Mouse (Mus musculus) lung, postnatal 0 days (tissue): ENCODE results near the gene Stpg4. TPM values are rescaled to one million over a fixed set of nuclear protein-coding genes. Genes with fewer than 3 reads are reported as not detected.

ENCODE experiments used
- ATAC-seq: fragments of 200-750 bp; cut with Nextera tagmentation; 2 replicates; pipeline ENCODE4 v1.8.0; 2017; ENCODE audit warnings: moderate library complexity
- DNase-seq: peaks from one replicate; pipeline ENCODE4 v3.0.0-alpha.2; 2016; ENCODE audit warnings: low spot score
- H3K27ac ChIP-seq: fragments of 300-500 bp; sonication (generic); 2 replicates; pipeline ENCODE4 v1.5.1; 2014; ENCODE audit warnings: antibody characterized with exemption, mild to moderate bottlenecking, low read length, mixed read lengths
- H3K27me3 ChIP-seq: fragments of 300-500 bp; sonication (generic); replicated peaks from 2 replicates; pipeline ENCODE4 v1.6.1; 2014; ENCODE audit warnings: low read length, mixed read lengths; ENCODE audit not compliant: insufficient read depth
- H3K36me3 ChIP-seq: fragments of 300-500 bp; sonication (generic); 2 replicates; pipeline ENCODE4 v1.6.1; 2014; ENCODE audit warnings: low read length, mixed read lengths; ENCODE audit not compliant: insufficient read depth
- H3K4me1 ChIP-seq: fragments of 300-500 bp; sonication (generic); 2 replicates; pipeline ENCODE4 v1.6.1; 2014; ENCODE audit warnings: antibody characterized with exemption, low read depth, low read length, mixed read lengths; ENCODE audit not compliant: insufficient read depth
- H3K4me2 ChIP-seq: fragments of 300-500 bp; sonication (generic); replicated peaks from 2 replicates; pipeline ENCODE4 v1.6.1; 2014; ENCODE audit warnings: low read depth, mild to moderate bottlenecking, low read length, moderate library complexity, mixed read lengths
- H3K4me3 ChIP-seq: fragments of 300-500 bp; sonication (generic); 2 replicates; pipeline ENCODE4 v1.5.1; 2014; ENCODE audit warnings: low read depth, low read length
- H3K9ac ChIP-seq: fragments of 300-500 bp; sonication (generic); replicated peaks from 2 replicates; pipeline ENCODE4 v1.6.1; 2014; ENCODE audit warnings: low read depth, mild to moderate bottlenecking
- H3K9me3 ChIP-seq: fragments of 300-500 bp; sonication (generic); 2 replicates; pipeline ENCODE4 v1.6.1; 2016; ENCODE audit warnings: low read length, mixed read lengths
- CTCF ChIP-seq: IDR thresholded peaks from 2 replicates; pipeline ENCODE4 v1.5.1; 2016; ENCODE audit warnings: antibody characterized with exemption, mild to moderate bottlenecking
- EP300 ChIP-seq: IDR thresholded peaks from 2 replicates; pipeline ENCODE4 v1.6.1; 2016; ENCODE audit warnings: antibody characterized with exemption, mild to moderate bottlenecking, control low read depth
- WGBS: fragments of 180-500 bp; shearing (Covaris S2); extraction: QIAGEN DNeasy Blood & Tissue Kit; methylation state at CpG from one replicate; pipeline ENCODE4 v1.1.7; 2014; 5-methylcytosine and 5-hydroxymethylcytosine counted together
- polyA plus RNA-seq: library from polyadenylated mRNA; unstranded; fragments of >200 nt; fragmentation: Nextera tagmentation; extraction: Ambion mirVana; gene quantifications from 2 replicates; pipeline ENCODE4 v1.2.1, GENCODE M21; 2015

Gene Stpg4
- polyA plus RNA-seq, result not detected in 2 replicates

DNA sequence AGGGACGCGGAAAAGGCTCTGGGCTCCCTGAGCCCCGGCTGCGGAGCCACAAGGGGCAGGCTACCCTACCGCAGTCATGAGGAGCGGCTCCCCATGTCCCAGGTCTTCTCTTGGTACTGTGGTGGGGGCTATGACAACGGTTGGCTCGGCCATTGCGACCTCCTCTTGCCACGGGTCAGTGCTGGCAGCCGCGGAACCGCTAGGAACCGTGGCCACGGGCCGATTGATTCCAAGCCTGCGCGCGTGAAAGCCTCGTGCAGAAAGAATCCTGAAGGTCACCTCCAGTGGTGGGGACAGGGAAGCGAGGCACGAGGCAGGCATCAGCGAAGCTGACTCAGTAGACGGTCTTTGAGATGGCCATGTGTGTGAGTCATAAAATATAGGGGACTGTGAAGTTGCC is at the start of gene Stpg4:
Stpg4 (minus strand) TSS at position 231 of the 400 bp plus-strand sequence.
- H3K4me2 ChIP-seq, result no peak within 1 kb of the TSS
- no peak within 1 kb of the TSS for H3K27ac ChIP-seq
- H3K27me3 ChIP-seq, result no peaks in the 10 kb centered on the region
- H3K9ac ChIP-seq, result no peak within 1 kb of the TSS
- H3K4me1 ChIP-seq, result no peaks in the 10 kb centered on the region
- TF ChIP-seq EP300 (no peak), CTCF (peak; percentile 16; the same call in 1 of the 2 replicates)
- ATAC-seq, result peak; percentile 19; the same call in 1 of the 2 replicates
- WGBS, result 57% methylated on average over 24 of the region's 24 CpGs
- DNase-seq, result no peak
- H3K4me3 ChIP-seq, result no peak within 1 kb of the TSS
- peaks cover 4% of the 10 kb centered on the region; the same call in 1 of the 2 replicates for H3K36me3 ChIP-seq
- H3K9me3 ChIP-seq, result no peaks in the 10 kb centered on the region

DNA sequence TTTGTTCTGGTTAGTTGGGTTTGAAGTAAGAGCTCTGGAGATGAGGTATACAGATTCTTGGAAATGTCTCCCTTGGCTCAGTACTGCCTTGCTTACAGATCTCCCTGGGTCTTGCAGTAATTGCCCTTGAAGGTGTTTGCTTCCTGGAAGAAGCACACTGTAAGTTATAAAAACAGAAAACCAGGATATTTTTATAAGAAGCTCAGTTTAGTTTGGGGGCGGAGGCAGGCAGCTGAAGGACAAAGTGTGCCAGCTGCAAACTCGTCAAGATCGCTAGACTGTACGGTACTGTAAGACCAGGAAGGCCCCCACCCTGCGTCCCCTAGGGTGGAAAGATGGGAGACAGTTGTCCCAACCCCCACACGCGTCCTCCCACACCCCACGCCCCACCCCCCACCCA is 47.8 kb upstream of the Stpg4 start:
- H3K4me1 ChIP-seq, result peaks cover 21% of the 10 kb centered on the region
- H3K27ac ChIP-seq, result 0 out of 2 replicates have a peak overlapping the region, but pooled peaks have one; percentile 9
- H3K9ac ChIP-seq, result no peak overlapping the region
- no peak overlapping the region for H3K4me3 ChIP-seq
- no peak overlapping the region for H3K4me2 ChIP-seq
- no peaks in the 10 kb centered on the region for H3K27me3 ChIP-seq
- DNase-seq, result peak; percentile 31
- H3K36me3 ChIP-seq, result no peaks in the 10 kb centered on the region
- TF ChIP-seq EP300 (peak; percentile 62; the same call in 1 of the 2 replicates), CTCF (no peak)
- WGBS, result 16% methylated on average over 8 of the region's 8 CpGs
- H3K9me3 ChIP-seq, result no peaks in the 10 kb centered on the region
- no peak for ATAC-seq

DNA sequence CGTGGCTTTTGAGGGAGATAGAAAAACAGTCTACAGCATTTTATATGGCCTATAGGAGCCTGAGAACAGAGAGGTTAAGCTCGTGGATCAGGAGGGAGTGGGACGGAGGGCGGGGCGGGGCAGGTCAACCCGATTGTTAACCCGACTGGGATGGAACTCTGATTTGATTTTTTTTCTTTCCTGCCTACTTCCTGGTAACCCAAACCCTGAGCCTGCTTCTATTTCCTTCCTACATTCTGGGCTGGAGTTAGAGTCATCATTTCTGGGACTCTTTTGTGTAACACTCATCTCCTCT is 46.9 kb upstream of the Stpg4 start:
- H3K4me3 ChIP-seq, result peak overlapping the region; percentile 27
- no peak for DNase-seq
- no peaks in the 10 kb centered on the region for H3K36me3 ChIP-seq
- TF ChIP-seq EP300 (no peak), CTCF (no peak)
- H3K4me2 ChIP-seq, result peak overlapping the region; percentile 62
- H3K27ac ChIP-seq, result peak overlapping the region; percentile 89
- H3K9ac ChIP-seq, result peak overlapping the region; percentile 34; the same call in 1 of the 2 replicates
- no peak; the same call in 1 of the 2 replicates for ATAC-seq
- WGBS, result 5% methylated on average over 7 of the region's 7 CpGs
- H3K4me1 ChIP-seq, result peaks cover 21% of the 10 kb centered on the region
- no peaks in the 10 kb centered on the region for H3K9me3 ChIP-seq
- H3K27me3 ChIP-seq, result no peaks in the 10 kb centered on the region

DNA sequence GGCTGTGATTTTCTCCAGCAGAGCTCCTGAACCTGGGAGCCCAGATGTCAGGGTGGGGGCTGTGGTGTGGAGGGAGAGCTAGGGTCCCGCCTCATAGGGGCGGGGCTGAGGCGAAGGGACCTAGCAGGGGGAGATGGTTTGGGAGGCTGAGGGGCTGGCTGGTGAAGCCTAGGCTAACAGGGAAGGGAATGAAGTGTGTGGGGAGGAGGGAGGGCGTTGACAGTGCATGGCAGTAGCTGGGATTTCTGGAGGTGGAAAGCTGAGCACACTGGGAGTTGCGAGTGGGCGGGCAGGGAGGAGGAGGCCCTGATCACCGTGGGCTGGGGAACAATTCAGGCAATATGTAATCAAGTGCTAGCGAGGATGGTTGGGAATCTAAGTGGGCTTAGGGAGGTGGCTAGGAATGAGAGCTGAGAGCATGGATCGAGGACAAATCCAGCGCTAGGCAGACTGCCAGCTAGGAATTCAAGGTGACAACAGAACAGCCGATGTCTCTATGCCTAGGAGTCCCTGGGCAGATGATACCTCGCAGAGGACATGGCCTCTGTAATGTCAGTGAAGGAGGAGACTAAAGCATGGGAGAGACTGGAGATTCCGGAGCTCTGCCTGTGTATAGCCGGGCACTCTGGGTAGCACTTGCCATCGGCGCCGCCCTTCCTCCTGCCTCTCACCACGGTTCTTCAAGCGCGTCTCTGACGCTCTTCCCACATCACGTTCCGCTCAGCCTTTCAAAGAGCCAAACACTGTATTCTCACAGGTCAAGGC is 46.4 kb upstream of the Stpg4 start:
- Histone ChIP-seq H3K9ac (peak overlapping the region; percentile 34; the same call in 1 of the 2 replicates), H3K9me3 (no peaks in the 10 kb centered on the region), H3K27me3 (no peaks in the 10 kb centered on the region), H3K4me3 (peak overlapping the region; percentile 27), H3K4me1 (peaks cover 21% of the 10 kb centered on the region), H3K4me2 (peak overlapping the region; percentile 62), H3K27ac (peak overlapping the region; percentile 89), H3K36me3 (no peaks in the 10 kb centered on the region)
- ATAC-seq, result peak; percentile 75
- under 1% methylated on average over 23 of the region's 23 CpGs for WGBS
- peak; percentile 80 for DNase-seq
- TF ChIP-seq EP300, result peak; percentile 11; the same call in 1 of the 2 replicates
- TF ChIP-seq CTCF, result no peak

DNA sequence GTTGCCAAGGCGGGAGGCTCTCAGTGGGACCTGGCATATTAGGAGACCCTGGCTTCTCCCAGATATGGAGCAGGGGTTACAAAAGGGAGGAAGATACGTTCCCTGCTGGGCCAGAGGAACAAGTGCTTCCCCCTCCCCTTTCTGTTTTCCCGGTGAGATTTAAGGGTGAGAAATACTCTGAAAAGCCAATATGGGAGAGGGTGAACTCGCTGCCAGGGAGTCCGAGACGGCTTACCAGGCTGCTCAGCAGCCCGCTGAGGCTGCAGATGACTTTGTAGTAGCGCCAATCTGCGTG is 45.8 kb upstream of the Stpg4 start:
- H3K4me1 ChIP-seq, result peaks cover 21% of the 10 kb centered on the region
- no peak for TF ChIP-seq CTCF
- TF ChIP-seq EP300, result no peak
- ATAC-seq (no peak), DNase-seq (no peak)
- H3K27ac ChIP-seq, result peak overlapping the region; percentile 89
- H3K9me3 ChIP-seq, result no peaks in the 10 kb centered on the region
- no peaks in the 10 kb centered on the region for H3K36me3 ChIP-seq
- peak overlapping the region; percentile 27 for H3K4me3 ChIP-seq
- WGBS, result 8% methylated on average over 9 of the region's 9 CpGs
- peak overlapping the region; percentile 34; the same call in 1 of the 2 replicates for H3K9ac ChIP-seq
- peak overlapping the region; percentile 62 for H3K4me2 ChIP-seq
- H3K27me3 ChIP-seq, result no peaks in the 10 kb centered on the region

DNA sequence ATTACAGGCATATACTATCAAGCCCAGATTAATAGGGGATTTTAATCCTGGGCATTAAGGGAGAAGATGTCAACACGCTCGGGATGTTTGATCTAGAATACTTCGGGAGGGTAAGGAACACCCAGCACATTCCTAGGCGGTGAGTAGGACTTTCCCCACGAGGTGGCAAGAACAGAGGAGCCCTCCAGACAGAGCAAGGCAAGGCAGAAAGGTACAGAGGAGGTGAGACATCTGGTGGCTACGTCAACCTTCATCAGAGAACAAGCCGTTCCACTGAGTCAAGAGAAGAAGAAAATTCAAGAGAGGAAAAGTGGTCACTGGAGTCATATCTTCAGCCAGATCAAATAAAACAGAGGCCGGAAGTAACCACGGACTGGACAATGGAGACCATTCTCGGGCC is 45.3 kb upstream of the Stpg4 start:
- Histone ChIP-seq H3K4me3 (no peak overlapping the region), H3K4me2 (peak overlapping the region; percentile 62; the same call in 1 of the 2 replicates), H3K4me1 (peaks cover 21% of the 10 kb centered on the region), H3K9ac (no peak overlapping the region), H3K36me3 (no peaks in the 10 kb centered on the region), H3K9me3 (no peaks in the 10 kb centered on the region), H3K27me3 (no peaks in the 10 kb centered on the region), H3K27ac (peak overlapping the region; percentile 89)
- TF ChIP-seq CTCF (peak; percentile 38), EP300 (peak; percentile 100)
- peak; percentile 86 for DNase-seq
- WGBS, result 21% methylated on average over 10 of the region's 10 CpGs
- peak; percentile 83 for ATAC-seq
